Mouse (Mus musculus) midbrain, postnatal 0 days (tissue): ENCODE results near the gene Ccdc65. TPM values are rescaled to one million over a fixed set of nuclear protein-coding genes. Genes with fewer than 3 reads are reported as not detected.

Experiments used
- ATAC-seq: fragments of 200-750 bp; cut with Nextera tagmentation; 2 replicates; pipeline ENCODE4 v1.8.0; 2017; ENCODE audit warnings: moderate number of reproducible peaks, mild to moderate bottlenecking, moderate TSS enrichment, moderate library complexity; ENCODE audit not compliant: low FRiP score
- DNase-seq: peaks from one replicate; pipeline ENCODE4 v3.0.0-alpha.2; 2015; ENCODE audit warnings: low spot score
- H3K27ac ChIP-seq: fragments of 300-500 bp; sonication (generic); 2 replicates; pipeline ENCODE4 v1.5.1; 2014; ENCODE audit warnings: low read depth, mild to moderate bottlenecking, low read length, mixed read lengths
- H3K27me3 ChIP-seq: fragments of 300-500 bp; sonication (generic); 2 replicates; pipeline ENCODE4 v1.6.1; 2014; ENCODE audit warnings: low read length, control low read depth, mixed read lengths; ENCODE audit not compliant: insufficient read depth
- H3K36me3 ChIP-seq: fragments of 300-500 bp; sonication (generic); 2 replicates; pipeline ENCODE4 v1.6.1; 2014; ENCODE audit warnings: low read length, control low read depth, mixed read lengths; ENCODE audit not compliant: insufficient read depth
- H3K4me1 ChIP-seq: fragments of 300-500 bp; sonication (generic); 2 replicates; pipeline ENCODE4 v1.6.1; 2014; ENCODE audit warnings: mild to moderate bottlenecking, control low read depth, antibody characterized with exemption, low read length, mixed read lengths; ENCODE audit not compliant: insufficient read depth
- H3K4me2 ChIP-seq: fragments of 300-500 bp; sonication (generic); 2 replicates; pipeline ENCODE4 v1.6.1; 2014; ENCODE audit warnings: low read depth, mild to moderate bottlenecking, low read length, mixed read lengths; ENCODE audit not compliant: poor library complexity, severe bottlenecking
- H3K4me3 ChIP-seq: fragments of 300-500 bp; sonication (generic); 2 replicates; pipeline ENCODE4 v1.5.1; 2014; ENCODE audit warnings: low read depth, mild to moderate bottlenecking, low read length, moderate library complexity
- H3K9ac ChIP-seq: fragments of 300-500 bp; sonication (generic); replicated peaks from 2 replicates; pipeline ENCODE4 v1.6.1; 2014; ENCODE audit warnings: mild to moderate bottlenecking, low read length, moderate library complexity, mixed read lengths; ENCODE audit not compliant: poor library complexity, severe bottlenecking
- H3K9me3 ChIP-seq: fragments of 300-500 bp; sonication (generic); 2 replicates; pipeline ENCODE4 v1.6.1; 2016; ENCODE audit warnings: low read length, control low read depth
- CTCF ChIP-seq: IDR thresholded peaks from 2 replicates; pipeline ENCODE4 v1.5.1; 2016; ENCODE audit warnings: antibody characterized with exemption, mild to moderate bottlenecking
- WGBS: fragments of 180-500 bp; shearing (Covaris S2); extraction: QIAGEN DNeasy Blood & Tissue Kit; methylation state at CpG from one replicate; pipeline ENCODE4 v1.1.7; 2014; 5-methylcytosine and 5-hydroxymethylcytosine counted together
- polyA plus RNA-seq: library from polyadenylated mRNA; unstranded; fragments of >200 nt; fragmentation: Nextera tagmentation; extraction: Ambion mirVana; gene quantifications from 2 replicates; pipeline ENCODE4 v1.2.1, GENCODE M21; 2015
- total RNA-seq: library from RNA; depleted of rRNA; stranded (reverse); fragments of >200 nt; gene quantifications from 2 replicates; pipeline ENCODE4 v1.2.3, GENCODE M21; 2014

Gene Ccdc65
- total and polyA plus RNA-seq, 2 experiments from 2014 or later: 9.1 to 11.4 TPM

- ATAC-seq (no peak), DNase-seq (no peak)
- H3K36me3 ChIP-seq: peaks cover under 1% of the 10 kb centered on the region; the same call in 1 of the 2 replicates
- no peak for TF ChIP-seq CTCF
- no peaks in the 10 kb centered on the region for H3K4me1 ChIP-seq
- WGBS: 87% methylated on average over 6 of the region's 6 CpGs
- no peak overlapping the region for H3K4me2 ChIP-seq
- no peak overlapping the region for H3K4me3 ChIP-seq
- H3K9me3 ChIP-seq: no peaks in the 10 kb centered on the region
- H3K27ac ChIP-seq: no peak overlapping the region
- H3K9ac ChIP-seq: no peak overlapping the region
- no peaks in the 10 kb centered on the region for H3K27me3 ChIP-seq
Measured at GRCm38 (mm10) chr15:98747296-98747695, 39.3 kb downstream of the Ccdc65 start.

GRCm38 (mm10) chr15:98749093-98749492 is 41.1 kb downstream of the Ccdc65 start:
- ATAC-seq (no peak), DNase-seq (no peak)
- H3K4me3 ChIP-seq: no peak overlapping the region
- no peaks in the 10 kb centered on the region for H3K27me3 ChIP-seq
- no peak overlapping the region for H3K9ac ChIP-seq
- 93% methylated on average over 2 of the region's 2 CpGs for WGBS
- no peaks in the 10 kb centered on the region for H3K4me1 ChIP-seq
- TF ChIP-seq CTCF: no peak
- H3K9me3 ChIP-seq: no peaks in the 10 kb centered on the region
- no peaks in the 10 kb centered on the region; the same call in 1 of the 2 replicates for H3K36me3 ChIP-seq
- no peak overlapping the region for H3K27ac ChIP-seq
- H3K4me2 ChIP-seq: no peak overlapping the region

GRCm38 (mm10) chr15:98753021-98753423 is 45.0 kb downstream of the Ccdc65 start:
- no peak for ATAC-seq
- WGBS: 48% methylated on average over 8 of the region's 8 CpGs
- no peak for TF ChIP-seq CTCF
- Histone ChIP-seq H3K4me1 (no peaks in the 10 kb centered on the region), H3K27ac (no peak overlapping the region), H3K4me2 (no peak overlapping the region), H3K4me3 (no peak overlapping the region), H3K27me3 (no peaks in the 10 kb centered on the region), H3K9ac (no peak overlapping the region), H3K36me3 (peaks cover 6% of the 10 kb centered on the region; the same call in 1 of the 2 replicates), H3K9me3 (no peaks in the 10 kb centered on the region)
- DNase-seq: no peak

DNA sequence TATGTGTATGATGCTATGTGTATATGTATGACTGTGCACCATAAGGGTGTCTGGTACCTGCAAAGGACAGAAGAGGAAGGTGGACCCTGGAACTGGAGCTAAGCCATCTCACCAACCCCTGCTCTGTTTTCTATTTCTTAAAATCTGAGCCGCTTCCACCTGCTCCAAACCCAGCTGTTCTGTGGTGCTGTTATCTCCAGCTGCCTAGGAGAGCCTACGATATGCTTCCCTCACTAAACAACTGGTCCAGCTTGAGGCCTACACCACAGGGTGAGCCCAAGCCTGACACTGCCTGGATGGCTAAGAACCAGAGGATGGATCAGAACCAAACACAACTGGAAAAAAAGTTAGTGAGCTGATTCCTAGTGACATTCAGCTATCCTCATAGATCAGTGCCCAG is 46.1 kb downstream of the Ccdc65 start:
- Histone ChIP-seq H3K27me3 (no peaks in the 10 kb centered on the region), H3K27ac (no peak overlapping the region), H3K36me3 (peaks cover 6% of the 10 kb centered on the region; the same call in 1 of the 2 replicates), H3K4me2 (no peak overlapping the region), H3K9ac (no peak overlapping the region), H3K4me1 (no peaks in the 10 kb centered on the region), H3K4me3 (no peak overlapping the region), H3K9me3 (no peaks in the 10 kb centered on the region)
- ATAC-seq (no peak), DNase-seq (no peak)
- no peak for TF ChIP-seq CTCF
- 84% methylated on average over 2 of the region's 2 CpGs for WGBS

DNA sequence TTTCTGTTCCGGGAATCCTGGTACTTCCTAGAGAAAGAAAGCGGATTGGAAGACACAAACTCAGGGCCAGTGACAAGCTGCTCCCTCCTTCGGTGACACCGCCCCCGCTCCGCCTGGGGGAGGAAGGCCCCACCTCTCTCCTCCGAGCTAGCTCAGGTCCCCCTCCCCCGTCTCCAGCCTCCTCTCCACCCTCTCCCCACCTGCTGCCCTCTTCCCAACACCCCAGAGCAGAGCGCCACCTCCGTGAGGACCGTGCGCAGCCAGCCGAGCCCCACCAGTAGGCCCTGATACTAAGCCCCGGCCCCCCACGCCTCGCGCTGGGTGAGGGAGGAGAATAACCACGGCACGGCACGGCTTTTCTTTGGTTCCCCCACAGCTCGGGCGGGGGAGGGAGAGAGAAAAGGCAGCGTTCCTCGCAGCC is 54.2 kb downstream of the Ccdc65 start:
- peak; percentile 48 for ATAC-seq

DNA sequence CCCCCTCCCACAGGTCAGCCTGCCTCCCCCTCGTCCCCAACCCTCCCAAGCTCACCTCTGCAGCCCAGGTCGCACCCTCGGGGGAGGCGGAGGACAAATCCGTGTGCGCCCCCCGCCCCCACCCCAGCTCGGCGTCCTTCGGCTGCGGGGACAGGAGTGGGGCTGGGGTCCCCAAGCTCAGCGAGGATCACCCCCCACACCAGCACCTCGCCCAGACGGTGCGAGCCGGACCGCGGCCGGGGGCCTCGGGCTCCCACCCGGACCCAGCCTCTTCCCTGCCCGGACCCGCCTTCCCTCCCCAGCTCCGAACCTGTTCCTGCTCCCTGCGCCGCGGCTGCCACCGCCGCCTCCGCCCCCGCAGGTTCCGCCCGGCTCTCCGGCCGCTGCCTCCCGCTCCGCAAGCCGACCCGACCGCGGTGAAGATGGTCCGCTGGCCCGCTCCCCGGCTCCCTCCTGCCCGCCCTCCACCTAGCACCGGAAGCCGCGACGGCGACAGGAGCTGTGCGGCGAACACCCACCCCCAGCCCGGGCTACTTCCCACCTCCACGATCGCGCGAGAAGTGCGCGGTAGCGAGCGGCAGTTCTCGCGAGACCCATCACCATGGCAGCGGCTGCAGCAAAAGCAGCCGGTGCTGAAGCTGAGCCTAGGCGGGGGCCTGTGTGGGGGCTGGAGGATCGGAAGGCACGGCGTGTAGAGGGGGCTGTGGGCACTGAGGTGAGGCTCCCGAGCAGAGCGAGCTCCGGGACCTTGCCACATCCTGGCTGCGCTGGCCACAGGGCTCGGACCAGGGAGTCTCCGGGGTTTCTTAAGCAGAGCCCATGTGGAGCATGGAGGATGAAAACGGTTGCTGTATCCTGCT is 54.9 kb downstream of the Ccdc65 start, which contains the start of gene Arf3:
TSS of gene Arf3 (minus strand) at position 545 of the 860 bp plus-strand sequence.
- Histone ChIP-seq H3K9me3 (no peaks in the 10 kb centered on the region), H3K27me3 (no peaks in the 10 kb centered on the region), H3K4me2 (peak within 1 kb of the TSS; percentile 67), H3K4me3 (peak within 1 kb of the TSS; percentile 98), H3K36me3 (0 out of 2 replicates have a peak, but pooled peaks cover 5% of the 10 kb centered on the region), H3K27ac (peak within 1 kb of the TSS; percentile 97), H3K9ac (peak within 1 kb of the TSS; percentile 97), H3K4me1 (peaks cover 5% of the 10 kb centered on the region; the same call in 1 of the 2 replicates)
- DNase-seq: peak; percentile 97
- peak; percentile 97 for ATAC-seq
- under 1% methylated on average over 59 of the region's 76 CpGs for WGBS
- TF ChIP-seq CTCF: no peak

More for the DNA sequence above, 54.2 kb downstream of the Ccdc65 start:
- Histone ChIP-seq H3K36me3 (0 out of 2 replicates have a peak, but pooled peaks cover 5% of the 10 kb centered on the region), H3K4me2 (peak overlapping the region; percentile 67), H3K27me3 (no peaks in the 10 kb centered on the region), H3K4me1 (peaks cover 5% of the 10 kb centered on the region; the same call in 1 of the 2 replicates), H3K9me3 (no peaks in the 10 kb centered on the region), H3K9ac (peak overlapping the region; percentile 97), H3K27ac (peak overlapping the region; percentile 97), H3K4me3 (peak overlapping the region; percentile 98)
- peak; percentile 41 for TF ChIP-seq CTCF
- 2% methylated on average over 12 of the region's 24 CpGs for WGBS
- DNase-seq: peak; percentile 89
